Mouse (Mus musculus): ENCODE results near the gene Plvap.

DNA sequence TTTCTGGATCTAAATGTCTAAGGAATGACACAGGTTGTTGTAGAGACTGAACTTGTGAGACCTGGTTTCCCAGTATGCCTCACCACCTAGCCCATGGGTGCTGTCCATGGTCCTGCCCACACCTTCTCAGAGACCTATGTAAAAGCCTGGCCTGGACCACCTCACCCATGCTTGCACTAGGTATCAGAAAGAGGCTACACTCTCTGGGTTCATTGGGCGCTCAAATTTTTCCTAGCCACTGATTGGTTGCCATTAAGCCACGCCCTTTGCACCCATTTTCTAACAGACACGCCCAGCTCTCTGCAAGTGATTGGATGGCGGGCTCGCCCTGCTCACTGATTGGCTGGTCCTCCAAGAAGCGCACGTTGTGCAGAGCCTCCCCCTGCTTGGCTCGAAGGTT lies 27.6 kb downstream of the Plvap start:
- TF ChIP-seq CTCF (IDR thresholded peaks at IDR 0.05) (no peak), EP300 (IDR thresholded peaks at IDR 0.05) (no peak)

All from lung, postnatal 0 days (tissue).